Mouse (Mus musculus): Measurements from ENCODE around the gene Tubb3.

The Tubb3 gene

GRCm38 (mm10) chr8:123412560-123413170, 1.4 kb downstream of the Tubb3 start:
- WGBS = 3% methylated on average over 12 of the region's 12 CpGs

- WGBS = 11% methylated on average over 9 of the region's 9 CpGs
These were observed 3.0 kb downstream of the Tubb3 start for GRCm38 (mm10) chr8:123414255-123414654.

- 47% methylated on average over 5 of the region's 5 CpGs for WGBS
These were observed 3.9 kb downstream of the Tubb3 start for GRCm38 (mm10) chr8:123414997-123415696.

DNA sequence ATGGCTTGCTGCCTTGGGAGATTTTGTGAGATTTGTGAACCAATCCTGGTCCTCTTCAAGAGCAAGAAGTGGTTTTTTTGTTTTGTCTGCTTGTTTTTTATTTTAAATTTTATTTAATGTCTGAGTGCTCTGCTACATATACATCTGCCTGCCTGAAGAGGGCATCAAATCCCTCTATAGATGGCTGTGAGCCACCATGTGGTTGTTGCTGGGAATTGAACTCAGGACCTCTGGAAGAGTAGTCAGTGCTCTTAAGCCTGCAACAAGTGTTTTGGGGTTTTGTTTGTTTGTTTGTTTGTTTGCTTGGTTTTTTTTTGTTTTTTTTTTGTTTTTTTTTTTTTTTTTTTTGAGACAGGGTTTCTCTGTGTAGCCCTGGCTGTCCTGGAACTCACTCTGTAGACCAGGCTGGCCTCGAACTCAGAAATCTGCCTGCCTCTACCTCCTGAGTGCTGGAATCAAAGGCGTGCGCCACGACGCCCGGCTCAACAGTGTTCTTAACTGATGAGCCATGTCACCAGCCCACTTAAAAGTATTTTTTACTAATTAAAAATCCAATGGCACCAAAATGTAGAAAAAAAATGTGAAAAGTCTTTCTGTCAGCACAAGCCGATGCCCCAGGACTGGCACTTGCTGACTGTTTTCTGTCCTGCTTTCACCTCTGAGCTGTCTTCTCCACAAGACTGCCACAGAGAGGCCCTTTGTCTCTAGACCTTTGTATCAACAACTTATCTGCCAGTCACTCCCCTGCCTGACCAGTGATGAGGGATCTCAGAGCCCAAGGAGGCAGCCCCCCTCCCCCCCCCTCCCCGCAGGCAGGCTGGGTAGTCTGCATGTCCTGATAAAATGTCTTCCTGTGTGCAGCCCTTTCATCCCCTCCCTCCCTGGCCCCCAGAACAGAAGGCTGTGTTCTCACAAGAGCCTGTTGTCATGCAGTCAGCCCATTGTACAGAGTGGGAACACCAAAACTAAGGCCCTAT, 5.0 kb downstream of the Tubb3 start:
- 53% methylated on average over 8 of the region's 8 CpGs for WGBS

DNA sequence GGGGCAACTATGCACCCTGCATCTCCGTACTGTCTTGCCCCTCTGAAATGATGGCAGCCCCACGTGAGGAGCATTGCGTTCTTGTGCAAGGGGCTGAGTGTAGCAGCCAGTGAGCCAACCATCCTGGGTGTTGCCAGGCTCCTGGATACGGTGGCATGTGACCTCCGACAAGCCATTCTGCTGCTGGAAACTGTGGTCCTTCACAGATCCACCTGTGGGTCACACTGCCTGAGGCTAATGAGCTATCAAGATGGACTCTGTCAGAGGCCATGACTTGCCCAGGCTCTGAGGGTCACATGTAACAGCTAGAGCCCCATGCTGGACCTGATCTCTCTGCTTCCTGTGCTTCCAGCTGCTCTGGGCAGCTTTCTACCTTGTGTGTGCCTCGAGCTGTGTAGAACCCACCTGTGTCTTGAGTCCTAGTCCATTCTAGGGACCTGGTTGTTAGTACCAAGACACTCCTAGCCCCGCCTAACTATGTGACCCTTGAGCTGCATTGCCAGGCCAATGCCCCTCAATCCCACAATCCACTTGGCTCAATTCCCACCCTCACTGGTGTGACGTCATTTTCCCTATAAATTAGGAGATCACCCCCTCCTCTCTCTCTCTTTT, 5.8 kb downstream of the Tubb3 start:
- WGBS = 52% methylated on average over 8 of the region's 8 CpGs

GRCm38 (mm10) chr8:123419711-123420110, 8.5 kb downstream of the Tubb3 start:
- WGBS = 82% methylated on average over 4 of the region's 4 CpGs

GRCm38 (mm10) chr8:123420525-123421281, 9.5 kb downstream of the Tubb3 start:
- 85% methylated on average over 34 of the region's 34 CpGs for WGBS

GRCm38 (mm10) chr8:123421325-123421724, 10.1 kb downstream of the Tubb3 start:
- 79% methylated on average over 19 of the region's 19 CpGs for WGBS

- WGBS = 8% methylated on average over 17 of the region's 17 CpGs
These were observed 11.0 kb downstream of the Tubb3 start for GRCm38 (mm10) chr8:123422056-123422780.

DNA sequence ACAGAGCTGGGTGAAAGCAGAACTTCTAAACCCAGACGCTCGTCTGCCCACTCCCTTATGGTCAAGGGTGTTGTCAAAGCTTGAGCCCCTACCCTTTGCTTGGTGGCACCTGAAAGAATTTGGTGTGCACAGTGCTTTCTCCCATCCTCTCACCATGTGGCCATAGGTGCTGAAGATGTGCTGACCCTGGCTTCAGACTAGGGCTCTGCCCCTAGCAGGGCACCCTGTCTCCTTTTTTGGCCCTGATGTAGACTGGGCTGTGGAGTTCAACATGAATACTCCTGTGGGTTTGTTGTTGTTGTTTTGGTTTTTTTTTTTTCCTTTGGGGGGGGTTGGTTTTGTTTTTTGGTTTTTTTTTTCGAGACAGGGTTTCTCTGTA, 11.5 kb downstream of the Tubb3 start:
- WGBS = 20% methylated on average over 3 of the region's 3 CpGs

- WGBS = 83% methylated on average over 7 of the region's 7 CpGs
These were observed 12.2 kb downstream of the Tubb3 start, which contains the start of gene Def8 for GRCm38 (mm10) chr8:123423441-123423840. Def8 (plus strand) TSS chr8:123423527.

GRCm38 (mm10) chr8:123426511-123427509, 15.6 kb downstream of the Tubb3 start:
- WGBS = 95% methylated on average over 27 of the region's 27 CpGs

DNA sequence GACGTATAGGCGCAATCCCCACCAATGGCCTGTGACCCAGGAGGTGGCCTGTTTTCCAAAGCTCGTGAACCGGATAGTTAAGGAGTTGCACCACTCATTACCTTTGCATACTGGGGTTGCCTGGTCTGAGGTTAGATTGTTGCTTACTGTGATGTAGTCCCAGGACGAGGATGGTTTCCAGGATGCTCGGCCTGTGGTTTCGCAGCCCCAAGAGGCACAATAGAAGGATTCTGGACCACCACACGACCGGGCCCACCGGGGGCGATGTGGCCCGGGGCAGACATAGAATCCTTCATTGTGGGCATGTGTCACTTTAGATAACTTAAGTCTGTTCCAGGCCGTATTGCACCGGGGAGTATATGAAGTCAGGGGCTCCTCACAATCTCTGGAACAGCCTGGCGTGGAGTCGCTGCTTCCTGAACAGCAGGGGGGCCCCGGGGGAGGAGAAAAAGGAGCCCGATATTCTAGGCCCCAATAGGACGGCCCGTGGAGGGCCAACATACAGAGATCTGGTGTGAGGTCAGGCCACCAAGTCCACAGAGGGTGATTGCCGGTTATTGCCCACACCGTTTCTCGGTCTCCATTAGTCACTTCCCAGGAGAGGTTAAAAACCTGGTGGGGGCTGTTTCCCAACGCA, 16.5 kb downstream of the Tubb3 start:
- 96% methylated on average over 24 of the region's 24 CpGs for WGBS

- 97% methylated on average over 29 of the region's 29 CpGs for WGBS
These were observed 17.2 kb downstream of the Tubb3 start for GRCm38 (mm10) chr8:123428343-123428893.

- WGBS = 96% methylated on average over 23 of the region's 23 CpGs
These were observed 17.9 kb downstream of the Tubb3 start for GRCm38 (mm10) chr8:123428939-123429721.

GRCm38 (mm10) chr8:123429722-123430013, 18.4 kb downstream of the Tubb3 start:
- 96% methylated on average over 15 of the region's 15 CpGs for whole genome bisulfite sequencing

- 92% methylated on average over 8 of the region's 8 CpGs for WGBS
These were observed 19.7 kb downstream of the Tubb3 start for GRCm38 (mm10) chr8:123430936-123431335.

Data from cerebral cortex, adult 2 months (tissue).